Mouse (Mus musculus): ENCODE measurements around the gene Nutm1. TPM values are rescaled to one million over a fixed set of nuclear protein-coding genes. Genes with fewer than 3 reads are reported as not detected.

Nutm1 gene
- polyA plus RNA-seq, 2 experiments, result not detected

DNA sequence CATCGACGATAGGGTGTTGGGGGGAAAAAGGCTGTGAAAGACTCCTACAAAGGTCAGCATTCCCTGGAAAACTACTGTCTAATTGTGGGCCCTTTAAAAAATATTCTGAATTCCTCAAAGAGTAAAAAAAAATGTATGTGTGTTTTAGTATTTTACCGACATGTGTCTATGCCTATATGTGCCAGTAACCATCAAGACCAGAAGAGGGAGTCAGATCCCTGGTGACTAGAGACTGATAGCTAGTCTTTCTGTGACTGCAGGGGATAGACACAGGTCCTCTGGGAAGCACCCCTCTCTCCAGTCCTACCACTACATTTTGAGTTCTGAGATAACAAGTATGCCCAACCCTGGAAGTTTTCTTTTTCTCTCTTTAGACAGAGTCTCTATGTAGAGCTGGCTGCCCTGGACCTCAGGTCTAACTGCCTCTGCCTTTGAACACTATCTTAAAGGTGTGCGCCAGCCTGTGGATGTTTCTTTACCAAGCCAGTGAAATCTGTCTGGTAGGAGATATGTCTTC, 3.7 kb upstream of the Nutm1 start:
- H3K4me3 ChIP-seq (replicated peaks; ENCODE audit: low read length), result peak overlapping the region; percentile 66
- H3K4me2 ChIP-seq (replicated peaks; ENCODE audit: low read depth, low read length, severe bottlenecking), result peak overlapping the region; percentile 66
- no peak overlapping the region for H3K27ac ChIP-seq (replicated peaks; ENCODE audit: low read depth, low read length)
- no peaks in the 10 kb centered on the region for H3K27me3 ChIP-seq (ENCODE audit: control insufficient read depth, insufficient read depth, low read length)
- H3K4me1 ChIP-seq (ENCODE audit: control insufficient read depth, insufficient read depth, low read length), result peaks cover 12% of the 10 kb centered on the region
- H3K36me3 ChIP-seq (ENCODE audit: control insufficient read depth, insufficient read depth, low read length), result no peaks in the 10 kb centered on the region
- H3K9ac ChIP-seq (ENCODE audit: low read depth, low read length, severe bottlenecking), result peak overlapping the region; percentile 65; the same call in 1 of the 2 replicates
- ATAC-seq (ENCODE audit: low FRiP score, low read depth) (no peak), DNase-seq (ENCODE audit: low spot score) (no peak)
- 38% methylated on average over 4 of the region's 4 CpGs for WGBS
- H3K9me3 ChIP-seq (ENCODE audit: control insufficient read depth, low read length), result no peaks in the 10 kb centered on the region
- TF ChIP-seq POLR2A (IDR thresholded peaks at IDR 0.05; ENCODE audit: borderline replicate concordance, extremely low read depth, insufficient read depth, insufficient read length), result no peak

DNA sequence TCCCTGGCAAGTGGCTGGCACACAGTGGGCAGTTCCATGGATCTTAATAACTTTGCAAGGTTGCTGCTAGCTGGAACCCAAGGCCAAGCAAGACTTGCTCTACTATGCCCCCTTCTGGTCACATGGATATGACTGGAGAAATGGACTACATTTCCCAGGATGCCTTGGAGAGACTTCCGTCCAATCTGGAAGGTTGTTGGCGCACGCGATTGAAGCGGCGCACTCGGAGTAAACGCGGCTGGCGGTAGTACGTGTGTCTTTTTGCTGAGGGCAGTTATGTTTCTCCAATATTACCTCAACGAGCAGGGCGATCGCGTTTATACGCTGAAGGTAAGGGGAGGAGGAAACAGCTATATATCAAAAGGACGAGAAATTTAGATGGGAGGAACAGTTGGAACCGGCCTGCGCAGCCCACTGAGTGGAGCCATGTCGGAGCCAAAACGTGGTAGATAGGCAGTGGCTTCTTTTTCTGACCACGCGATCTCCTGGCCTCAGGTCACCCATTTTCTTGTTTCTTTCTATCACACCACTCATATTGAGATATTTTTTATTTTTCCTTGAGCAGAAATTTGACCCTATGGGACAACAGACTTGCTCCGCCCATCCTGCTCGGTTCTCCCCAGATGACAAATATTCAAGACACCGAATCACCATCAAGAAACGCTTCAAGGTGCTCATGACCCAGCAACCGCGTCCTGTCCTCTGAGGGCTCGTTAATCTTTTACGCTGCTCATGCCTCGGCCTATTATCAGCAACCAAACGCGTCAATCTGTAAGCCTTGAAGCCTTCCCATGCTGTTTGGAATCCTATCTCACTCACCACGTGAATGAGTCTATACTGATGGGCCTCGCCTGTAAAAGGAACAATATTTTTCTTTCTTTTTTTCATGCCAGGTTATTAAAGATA, 2.9 kb upstream of the Nutm1 start, which contains the start of gene Nop10:
Nop10 (plus strand) TSS at position 179 of the 906 bp plus-strand sequence.
- ATAC-seq (ENCODE audit: low FRiP score, low read depth), result peak; percentile 66
- peaks cover 10% of the 10 kb centered on the region for H3K4me1 ChIP-seq (ENCODE audit: control insufficient read depth, insufficient read depth, low read length)
- H3K27me3 ChIP-seq (ENCODE audit: control insufficient read depth, insufficient read depth, low read length), result no peaks in the 10 kb centered on the region
- no peaks in the 10 kb centered on the region for H3K36me3 ChIP-seq (ENCODE audit: control insufficient read depth, insufficient read depth, low read length)
- peak within 1 kb of the TSS; percentile 66 for H3K4me2 ChIP-seq (replicated peaks; ENCODE audit: low read depth, low read length, severe bottlenecking)
- TF ChIP-seq POLR2A (IDR thresholded peaks at IDR 0.05; ENCODE audit: borderline replicate concordance, extremely low read depth, insufficient read depth, insufficient read length), result peak; percentile 86; the same call in 1 of the 2 replicates
- under 1% methylated on average over 36 of the region's 36 CpGs for WGBS
- H3K4me3 ChIP-seq (replicated peaks; ENCODE audit: low read length), result peak within 1 kb of the TSS; percentile 66
- peak within 1 kb of the TSS; percentile 65 for H3K9ac ChIP-seq (ENCODE audit: low read depth, low read length, severe bottlenecking)
- H3K9me3 ChIP-seq (ENCODE audit: control insufficient read depth, low read length), result no peaks in the 10 kb centered on the region
- peak within 1 kb of the TSS; percentile 67 for H3K27ac ChIP-seq (replicated peaks; ENCODE audit: low read depth, low read length)
- DNase-seq (ENCODE audit: low spot score), result peak; percentile 94

DNA sequence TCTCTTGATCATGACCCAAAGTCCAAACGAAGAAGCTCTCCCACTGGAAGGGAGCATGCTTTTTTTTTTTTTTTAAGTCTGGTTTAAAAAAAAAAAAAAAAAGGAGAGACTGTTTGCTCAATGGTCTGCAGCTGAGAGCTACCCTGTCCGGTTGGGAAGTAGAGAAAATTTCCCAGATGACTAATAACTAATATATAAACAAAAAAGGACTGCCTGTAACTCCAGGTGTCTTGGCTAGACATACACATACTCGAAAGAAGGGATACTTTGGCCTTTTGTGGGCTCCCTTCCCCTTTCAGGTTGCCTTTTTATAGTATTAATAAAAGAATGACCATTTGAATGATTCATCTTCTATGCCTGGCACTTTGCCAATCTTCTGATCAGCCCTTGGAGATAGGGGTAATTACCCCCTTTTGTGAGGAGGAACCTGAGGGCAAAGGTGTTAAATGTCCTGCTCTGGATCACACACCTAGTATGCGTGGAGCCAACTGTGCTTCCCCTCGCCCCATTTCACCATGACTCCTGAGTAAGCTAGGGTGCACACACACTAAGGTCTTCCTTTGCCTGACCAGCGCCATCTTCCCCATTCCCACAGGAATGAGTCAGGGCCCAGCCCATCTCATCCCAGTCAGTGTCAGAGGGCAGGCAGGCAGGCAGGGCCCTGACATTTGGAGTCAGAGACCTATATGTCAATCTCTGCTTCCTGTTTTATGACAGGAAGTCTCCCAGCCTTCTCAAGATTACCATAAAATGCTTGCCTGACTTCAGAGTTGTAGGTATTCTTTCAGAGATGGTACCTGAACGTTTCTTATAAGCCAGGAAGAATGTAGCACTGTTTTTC, 4.2 kb downstream of the Nutm1 start:
- no peak for DNase-seq (ENCODE audit: low spot score)
- no peak for ATAC-seq (ENCODE audit: low FRiP score, low read depth)
- no peak overlapping the region for H3K4me2 ChIP-seq (replicated peaks; ENCODE audit: low read depth, low read length, severe bottlenecking)
- no peak for TF ChIP-seq POLR2A (IDR thresholded peaks at IDR 0.05; ENCODE audit: borderline replicate concordance, extremely low read depth, insufficient read depth, insufficient read length)
- H3K36me3 ChIP-seq (ENCODE audit: control insufficient read depth, insufficient read depth, low read length), result no peaks in the 10 kb centered on the region
- WGBS, result 62% methylated on average over 7 of the region's 7 CpGs
- H3K4me3 ChIP-seq (replicated peaks; ENCODE audit: low read length), result no peak overlapping the region
- H3K27ac ChIP-seq (replicated peaks; ENCODE audit: low read depth, low read length), result no peak overlapping the region
- H3K27me3 ChIP-seq (ENCODE audit: control insufficient read depth, insufficient read depth, low read length), result no peaks in the 10 kb centered on the region
- no peak overlapping the region for H3K9ac ChIP-seq (ENCODE audit: low read depth, low read length, severe bottlenecking)
- H3K9me3 ChIP-seq (ENCODE audit: control insufficient read depth, low read length), result no peaks in the 10 kb centered on the region
- H3K4me1 ChIP-seq (ENCODE audit: control insufficient read depth, insufficient read depth, low read length), result no peaks in the 10 kb centered on the region

DNA sequence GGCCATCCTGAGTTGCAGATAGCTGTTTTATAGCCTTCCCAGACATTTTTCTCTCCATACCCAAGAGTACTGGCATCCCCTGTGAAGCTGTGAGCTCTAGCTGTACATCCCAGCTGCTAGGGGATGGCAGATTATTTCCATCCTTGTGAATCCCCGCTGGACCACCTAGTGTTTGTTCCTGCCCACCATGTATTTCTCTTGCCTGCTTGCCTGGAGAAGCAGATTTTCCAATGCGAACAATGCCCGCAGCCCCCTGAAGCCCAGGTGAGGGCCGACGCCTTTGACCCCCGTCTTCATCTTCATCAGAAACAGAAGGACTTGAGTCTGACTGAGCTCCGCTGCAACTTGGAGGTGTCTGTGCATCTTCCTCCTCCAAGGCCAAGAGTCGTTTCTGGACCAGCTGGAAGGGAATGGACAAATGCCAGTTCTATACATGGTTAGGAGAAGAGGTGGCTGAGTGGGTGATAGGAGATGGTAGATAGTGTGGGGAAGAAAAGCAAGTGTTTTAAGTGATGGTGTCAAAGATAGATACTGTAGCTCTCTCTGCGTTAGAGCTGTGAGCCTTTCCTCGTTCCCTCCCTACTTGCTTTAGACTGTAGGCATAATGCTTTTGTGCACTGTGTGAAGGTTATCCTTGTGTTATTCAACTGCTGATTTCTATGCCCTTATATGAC, 9.2 kb downstream of the Nutm1 start:
- H3K27me3 ChIP-seq (ENCODE audit: control insufficient read depth, insufficient read depth, low read length), result no peaks in the 10 kb centered on the region
- no peak for DNase-seq (ENCODE audit: low spot score)
- ATAC-seq (ENCODE audit: low FRiP score, low read depth), result no peak
- H3K36me3 ChIP-seq (ENCODE audit: control insufficient read depth, insufficient read depth, low read length), result peaks cover 11% of the 10 kb centered on the region
- no peak overlapping the region for H3K4me2 ChIP-seq (replicated peaks; ENCODE audit: low read depth, low read length, severe bottlenecking)
- no peak overlapping the region for H3K9ac ChIP-seq (ENCODE audit: low read depth, low read length, severe bottlenecking)
- TF ChIP-seq POLR2A (IDR thresholded peaks at IDR 0.05; ENCODE audit: borderline replicate concordance, extremely low read depth, insufficient read depth, insufficient read length), result no peak
- 92% methylated on average over 10 of the region's 10 CpGs for WGBS
- no peaks in the 10 kb centered on the region for H3K4me1 ChIP-seq (ENCODE audit: control insufficient read depth, insufficient read depth, low read length)
- H3K27ac ChIP-seq (replicated peaks; ENCODE audit: low read depth, low read length), result no peak overlapping the region
- H3K4me3 ChIP-seq (replicated peaks; ENCODE audit: low read length), result no peak overlapping the region
- H3K9me3 ChIP-seq (ENCODE audit: control insufficient read depth, low read length), result no peaks in the 10 kb centered on the region
